Mouse (Mus musculus) lung, adult 2 months (tissue): ENCODE measurements around the gene Ablim2.

Experiments used
- CTCF ChIP-seq: fragments of 200-500 bp; IDR thresholded peaks from 2 replicates; pipeline ENCODE4 v1.5.1; 2011; ENCODE audit warnings: mild to moderate bottlenecking, low read length, control low read depth; ENCODE audit not compliant: insufficient read depth
- POLR2A ChIP-seq: fragments of 200-500 bp; IDR thresholded peaks from 2 replicates; pipeline ENCODE4 v1.6.1; 2011; ENCODE audit warnings: low read depth, mild to moderate bottlenecking, control low read depth, low read length, borderline replicate concordance; ENCODE audit errors: extremely low read depth

GRCm38 (mm10) chr5:35894295-35895047 lies 136.8 kb downstream of the Ablim2 start:
- TF ChIP-seq CTCF (no peak), POLR2A (no peak)
